ENCODE assay signal across 8 mouse cellular contexts in the genomic region with DNA sequence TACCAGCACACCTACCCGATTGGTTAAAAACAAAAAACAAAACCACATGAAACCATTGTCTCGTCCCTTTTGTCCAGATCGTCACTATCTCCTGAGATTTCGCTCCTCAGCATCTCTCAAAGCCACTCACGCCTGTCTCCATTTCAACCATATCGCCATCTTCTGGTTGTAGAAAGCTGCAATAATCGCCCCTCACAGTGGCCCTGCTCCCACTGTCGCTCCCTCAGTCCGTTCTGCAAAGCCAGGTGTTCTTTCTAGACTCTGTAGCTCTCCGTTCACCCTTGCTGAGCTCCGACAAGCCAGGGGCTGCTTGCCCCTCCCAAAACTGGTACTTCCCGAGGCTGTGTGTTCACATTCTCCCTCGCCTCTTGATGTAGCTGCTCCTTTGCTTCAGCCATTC.
DNase-seq lines count a peak whose midpoint lies in the region; ATAC-seq lines count a peak whose summit lies in the region.

No protein-coding gene starts in this region.

- no peaks in the 10 kb centered on the region for H3K27me3 ChIP-seq in intestine, embryonic 15.5 days (replicated peaks)
- H3K27me3 ChIP-seq in midbrain, embryonic 16.5 days (ENCODE audit: control insufficient read depth, insufficient read depth, low read depth, low read length), result no peaks in the 10 kb centered on the region

- H3K36me3 ChIP-seq in intestine, embryonic 15.5 days, result no peaks in the 10 kb centered on the region
- H3K36me3 ChIP-seq in midbrain, embryonic 16.5 days (ENCODE audit: control insufficient read depth, insufficient read depth, low read length), result no peaks in the 10 kb centered on the region

- DNase-seq in cerebellum, postnatal 10 days, result peak; percentile 57 to 70
- DNase-seq in cerebellum, adult 9-11 months, result no peak
- DNase-seq in right cerebral cortex, postnatal 10 days (ENCODE audit: low spot score in 2 of 2), result peak; percentile 34 to 36
- no peak for DNase-seq in right cerebral cortex, postnatal 25 days
- no peak for DNase-seq in adrenal gland, postnatal 36 days

- 23% methylated on average over 13 of the region's 13 CpGs for WGBS in intestine, embryonic 15.5 days
- 26% methylated on average over 13 of the region's 13 CpGs for WGBS in midbrain, embryonic 16.5 days

- no peak overlapping the region for H3K4me3 ChIP-seq in intestine, embryonic 15.5 days (replicated peaks)
- H3K4me3 ChIP-seq in midbrain, embryonic 16.5 days (ENCODE audit: low read depth, low read length), result peak overlapping the region; percentile 20

- ATAC-seq in intestine, embryonic 15.5 days, result peak; percentile 36; the same call in 1 of the 2 replicates
- peak; percentile 70 for ATAC-seq in midbrain, embryonic 16.5 days
- ATAC-seq in CD4-positive, CD25-positive, alpha-beta regulatory T cell, adult 4 months, result no peak

- no peaks in the 10 kb centered on the region for H3K9me3 ChIP-seq in intestine, embryonic 15.5 days
- H3K9me3 ChIP-seq in midbrain, embryonic 16.5 days (replicated peaks; ENCODE audit: control insufficient read depth, low read length, poor library complexity, severe bottlenecking), result no peaks in the 10 kb centered on the region

- no peak overlapping the region for H3K27ac ChIP-seq in intestine, embryonic 15.5 days
- no peak overlapping the region for H3K27ac ChIP-seq in midbrain, embryonic 16.5 days (ENCODE audit: low read length)

- peak overlapping the region; percentile 42 for H3K4me2 ChIP-seq in intestine, embryonic 15.5 days (replicated peaks)
- peak overlapping the region; percentile 48 for H3K4me2 ChIP-seq in midbrain, embryonic 16.5 days (ENCODE audit: low read length)

- no peaks in the 10 kb centered on the region for H3K4me1 ChIP-seq in intestine, embryonic 15.5 days (replicated peaks)
- peaks cover 2% of the 10 kb centered on the region; the same call in 1 of the 2 replicates for H3K4me1 ChIP-seq in midbrain, embryonic 16.5 days (ENCODE audit: control insufficient read depth, insufficient read depth, low read length)

- H3K9ac ChIP-seq in intestine, embryonic 15.5 days, result no peak overlapping the region
- peak overlapping the region; percentile 26; the same call in 1 of the 2 replicates for H3K9ac ChIP-seq in midbrain, embryonic 16.5 days (ENCODE audit: low read depth, low read length)

Comparison
In these comparisons a context has a peak if more than half of its experiments do, and no peak if none do; other contexts are left out.
1. DNase-seq: peak in cerebellum, postnatal 10 days (2 of 2) and right cerebral cortex, postnatal 10 days (2 of 2); none in cerebellum, adult 9-11 months (single experiment), right cerebral cortex, postnatal 25 days (single experiment) and adrenal gland, postnatal 36 days (0 of 2).